In genomic region chr7:135853814-135854324, GRCm38 (mm10) we compare ENCODE assay signal across 10 mouse cellular contexts.
A peak's percentile ranks its signal among the peaks of the same experiment; 100 is the strongest.
DNase-seq lines count a peak whose midpoint lies in the region; ATAC-seq and TF ChIP-seq lines count a peak whose summit lies in the region.
"Had no signal": no experiment of that assay in that cellular context is flagged by ENCODE, and none has a peak within 500 bp of the region (broad histone marks: within the 10 kb centered on the region; RNA-seq: fewer than 3 reads in every experiment).

No protein-coding gene starts in this region.

- no peak for TF ChIP-seq CTCF in E14TG2a.4 (conservative IDR thresholded peaks at IDR 0.05; ENCODE audit: low read length)

- no peak overlapping the region; the same call in 1 of the 2 replicates for H3K9ac ChIP-seq in heart, embryonic 12.5 days
- H3K9ac ChIP-seq in forebrain, embryonic 16.5 days (replicated peaks; ENCODE audit: low read depth, low read length) = peak overlapping the region; percentile 51
- H3K9ac ChIP-seq in liver, embryonic 13.5 days = no peak overlapping the region
- H3K9ac ChIP-seq: liver, embryonic 14.5 days had no signal

- no peak for DNase-seq in heart, postnatal 4 days
- DNase-seq in liver, embryonic 13.5 days = no peak
- DNase-seq in ovary, postnatal 36 days (ENCODE audit: low spot score) = no peak
- no peak for DNase-seq in urinary bladder, postnatal 25 days (ENCODE audit: low spot score)
- DNase-seq in embryo, embryonic 10 days (ENCODE audit: low spot score) = no peak

- H3K36me3 ChIP-seq in heart, embryonic 12.5 days = no peaks in the 10 kb centered on the region
- H3K36me3 ChIP-seq in E14TG2a.4 (ENCODE audit: insufficient read depth, low read length) = no peaks in the 10 kb centered on the region
- no peaks in the 10 kb centered on the region for H3K36me3 ChIP-seq in forebrain, embryonic 16.5 days (ENCODE audit: control insufficient read depth, insufficient read depth)
- no peaks in the 10 kb centered on the region for H3K36me3 ChIP-seq in liver, embryonic 13.5 days

- H3K27ac ChIP-seq in heart, embryonic 12.5 days (ENCODE audit: poor library complexity, severe bottlenecking) = no peak overlapping the region
- no peak overlapping the region for H3K27ac ChIP-seq in forebrain, embryonic 16.5 days (ENCODE audit: low read length)
- no peak overlapping the region for H3K27ac ChIP-seq in liver, embryonic 13.5 days
- H3K27ac ChIP-seq: liver, embryonic 14.5 days had no signal

- H3K4me2 ChIP-seq in heart, embryonic 12.5 days = peak overlapping the region; percentile 66
- H3K4me2 ChIP-seq in forebrain, embryonic 16.5 days (ENCODE audit: low read length) = peak overlapping the region; percentile 76
- peak overlapping the region; percentile 26 for H3K4me2 ChIP-seq in liver, embryonic 13.5 days

- peak overlapping the region; percentile 30 for H3K4me3 ChIP-seq in heart, embryonic 12.5 days
- peak overlapping the region; percentile 49 for H3K4me3 ChIP-seq in E14TG2a.4 (replicated peaks; ENCODE audit: low read length)
- H3K4me3 ChIP-seq in forebrain, embryonic 16.5 days (replicated peaks; ENCODE audit: low read length) = peak overlapping the region; percentile 38
- no peak overlapping the region for H3K4me3 ChIP-seq in liver, embryonic 13.5 days (replicated peaks)

- 26% methylated on average over 10 of the region's 10 CpGs for WGBS in heart, embryonic 12.5 days
- 2% methylated on average over 10 of the region's 10 CpGs for WGBS in forebrain, embryonic 16.5 days
- 26% methylated on average over 10 of the region's 10 CpGs for WGBS in liver, embryonic 13.5 days (ENCODE audit: insufficient replicate concordance)

- H3K27me3 ChIP-seq in heart, embryonic 12.5 days (replicated peaks) = peaks cover 60% of the 10 kb centered on the region
- H3K27me3 ChIP-seq in E14TG2a.4 (ENCODE audit: insufficient read depth, low read length) = peaks cover 42% of the 10 kb centered on the region
- peaks cover 16% of the 10 kb centered on the region for H3K27me3 ChIP-seq in forebrain, embryonic 16.5 days (replicated peaks; ENCODE audit: control insufficient read depth, insufficient read depth, low read length)
- peaks cover 78% of the 10 kb centered on the region for H3K27me3 ChIP-seq in liver, embryonic 13.5 days

- ATAC-seq in heart, embryonic 12.5 days (ENCODE audit: insufficient number of reproducible peaks, low FRiP score) = no peak
- peak; percentile 28; the same call in 1 of the 2 replicates for ATAC-seq in forebrain, embryonic 16.5 days
- ATAC-seq in liver, embryonic 13.5 days (ENCODE audit: low read depth) = no peak
- ATAC-seq: activated CD4-positive, CD25-positive, alpha-beta regulatory T cell, adult 4 months had no signal

- H3K4me1 ChIP-seq in heart, embryonic 12.5 days (replicated peaks) = no peaks in the 10 kb centered on the region
- H3K4me1 ChIP-seq in E14TG2a.4 (replicated peaks; ENCODE audit: low read depth, low read length) = peaks cover 4% of the 10 kb centered on the region; the same call in 1 of the 2 replicates
- peaks cover 13% of the 10 kb centered on the region for H3K4me1 ChIP-seq in forebrain, embryonic 16.5 days (replicated peaks; ENCODE audit: control insufficient read depth, insufficient read depth, low read length)
- H3K4me1 ChIP-seq in liver, embryonic 13.5 days (replicated peaks) = no peaks in the 10 kb centered on the region

- H3K9me3 ChIP-seq in heart, embryonic 12.5 days (replicated peaks) = no peaks in the 10 kb centered on the region
- H3K9me3 ChIP-seq in E14TG2a.4 (ENCODE audit: low read length) = peaks cover 5% of the 10 kb centered on the region
- H3K9me3 ChIP-seq in forebrain, embryonic 16.5 days (ENCODE audit: control insufficient read depth, low read length) = no peaks in the 10 kb centered on the region
- H3K9me3 ChIP-seq in liver, embryonic 13.5 days (replicated peaks) = no peaks in the 10 kb centered on the region

Comparison
In these comparisons a context has a peak if more than half of its experiments do, and no peak if none do; other contexts are left out.
1. H3K4me2 ChIP-seq: peak in every context shown above with its lines; median percentile 76 in forebrain, embryonic 16.5 days; 66 in heart, embryonic 12.5 days; 26 in liver, embryonic 13.5 days.